Mouse (Mus musculus) kidney, embryonic 16.5 days (tissue): Measurements from ENCODE around the gene Junb. TPM values are rescaled to one million over a fixed set of nuclear protein-coding genes. Genes with fewer than 3 reads are reported as not detected.

Experiments
- ATAC-seq: fragments of 200-750 bp; cut with Nextera tagmentation; 2 replicates; pipeline ENCODE4 v1.8.0; 2017; ENCODE audit warnings: moderate TSS enrichment; ENCODE audit not compliant: low FRiP score, low TSS enrichment
- H3K27ac ChIP-seq: fragments of 300-500 bp; sonication (generic); 2 replicates; pipeline ENCODE4 v1.5.1; 2014; ENCODE audit warnings: low read length
- H3K27me3 ChIP-seq: fragments of 300-500 bp; sonication (generic); 2 replicates; pipeline ENCODE4 v1.6.1; 2014; ENCODE audit warnings: low read length, control low read depth, mixed read lengths; ENCODE audit not compliant: insufficient read depth
- H3K36me3 ChIP-seq: fragments of 300-500 bp; sonication (generic); 2 replicates; pipeline ENCODE4 v1.6.1; 2014; ENCODE audit warnings: low read length, control low read depth, mixed read lengths; ENCODE audit not compliant: insufficient read depth
- H3K4me1 ChIP-seq: fragments of 300-500 bp; sonication (generic); 2 replicates; pipeline ENCODE4 v1.6.1; 2014; ENCODE audit warnings: low read length, control low read depth, mixed read lengths; ENCODE audit not compliant: insufficient read depth
- H3K4me2 ChIP-seq: fragments of 300-500 bp; sonication (generic); replicated peaks from 2 replicates; pipeline ENCODE4 v1.6.1; 2014; ENCODE audit warnings: low read depth, low read length
- H3K4me3 ChIP-seq: fragments of 300-500 bp; sonication (generic); 2 replicates; pipeline ENCODE4 v1.5.1; 2014; ENCODE audit warnings: mild to moderate bottlenecking, low read length
- H3K9ac ChIP-seq: fragments of 300-500 bp; sonication (generic); replicated peaks from 2 replicates; pipeline ENCODE4 v1.6.1; 2014; ENCODE audit warnings: low read length
- H3K9me3 ChIP-seq: fragments of 300-500 bp; sonication (generic); 2 replicates; pipeline ENCODE4 v1.6.1; 2016; ENCODE audit warnings: low read length, control low read depth
- WGBS: fragments of 180-500 bp; shearing (Covaris S2); extraction: QIAGEN DNeasy Blood & Tissue Kit; methylation state at CpG from one replicate; pipeline ENCODE4 v1.1.7; 2014; 5-methylcytosine and 5-hydroxymethylcytosine counted together
- polyA plus RNA-seq: library from polyadenylated mRNA; unstranded; fragments of >200 nt; fragmentation: Nextera tagmentation; extraction: Ambion mirVana; gene quantifications from 2 replicates; pipeline ENCODE4 v1.2.1, GENCODE M21; 2015

The Junb gene
- polyA plus RNA-seq, 1 experiment from 2014 or later: 11.7 TPM

DNA sequence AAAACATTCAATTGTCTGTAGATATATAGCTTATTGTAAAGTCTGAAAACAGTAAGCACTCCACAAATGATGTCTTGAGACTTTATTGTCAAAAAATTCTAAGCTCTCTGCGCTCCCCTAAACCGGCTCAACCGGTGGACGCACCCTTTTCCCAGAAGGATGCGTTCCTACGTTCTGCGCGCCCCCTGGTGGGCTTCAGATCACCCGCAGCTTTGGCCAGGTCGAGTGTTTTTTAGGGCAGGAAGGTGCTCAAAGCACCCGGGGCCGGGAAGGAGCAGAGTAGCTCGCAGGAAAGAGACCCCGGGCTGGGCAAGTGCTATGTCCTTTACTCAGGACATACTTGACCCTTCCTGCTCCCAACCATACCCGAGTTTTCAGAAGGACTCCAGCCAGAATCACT is 11.3 kb upstream of the Junb start:
- H3K4me3 ChIP-seq: peak overlapping the region; percentile 65
- peak overlapping the region; percentile 96 for H3K4me2 ChIP-seq
- no peaks in the 10 kb centered on the region for H3K36me3 ChIP-seq
- peak overlapping the region; percentile 93 for H3K27ac ChIP-seq
- peak; percentile 64 for ATAC-seq
- H3K9ac ChIP-seq: peak overlapping the region; percentile 87
- WGBS: 0% methylated on average over 15 of the region's 15 CpGs
- H3K4me1 ChIP-seq: peaks cover 31% of the 10 kb centered on the region
- H3K9me3 ChIP-seq: no peaks in the 10 kb centered on the region
- no peaks in the 10 kb centered on the region for H3K27me3 ChIP-seq

DNA sequence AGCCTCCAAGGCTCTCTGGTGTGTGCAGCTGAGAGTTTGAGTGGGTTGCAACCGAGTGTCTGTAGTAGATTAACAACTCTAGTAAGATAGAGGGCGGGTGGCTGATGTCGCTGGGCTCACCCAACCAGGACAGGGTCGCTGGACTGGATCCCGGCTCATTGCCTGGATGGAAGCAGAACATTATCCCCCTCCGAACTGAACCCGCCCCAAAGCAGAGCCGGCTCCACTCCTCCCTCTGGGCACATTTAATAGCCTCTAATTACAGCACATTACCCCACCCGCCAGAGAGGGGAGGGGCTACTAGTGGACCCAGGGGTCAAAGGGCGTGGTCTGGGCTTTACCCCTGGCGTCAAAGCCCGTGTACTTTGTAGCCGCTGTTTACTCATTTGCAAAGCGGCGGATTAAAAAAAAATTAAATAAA is 10.8 kb upstream of the Junb start:
- Histone ChIP-seq H3K4me1 (peaks cover 36% of the 10 kb centered on the region), H3K27ac (peak overlapping the region; percentile 78), H3K36me3 (no peaks in the 10 kb centered on the region), H3K4me2 (peak overlapping the region; percentile 96), H3K4me3 (peak overlapping the region; percentile 65), H3K9ac (peak overlapping the region; percentile 50), H3K27me3 (no peaks in the 10 kb centered on the region), H3K9me3 (no peaks in the 10 kb centered on the region)
- ATAC-seq: peak; percentile 9
- 5% methylated on average over 15 of the region's 15 CpGs for WGBS

DNA sequence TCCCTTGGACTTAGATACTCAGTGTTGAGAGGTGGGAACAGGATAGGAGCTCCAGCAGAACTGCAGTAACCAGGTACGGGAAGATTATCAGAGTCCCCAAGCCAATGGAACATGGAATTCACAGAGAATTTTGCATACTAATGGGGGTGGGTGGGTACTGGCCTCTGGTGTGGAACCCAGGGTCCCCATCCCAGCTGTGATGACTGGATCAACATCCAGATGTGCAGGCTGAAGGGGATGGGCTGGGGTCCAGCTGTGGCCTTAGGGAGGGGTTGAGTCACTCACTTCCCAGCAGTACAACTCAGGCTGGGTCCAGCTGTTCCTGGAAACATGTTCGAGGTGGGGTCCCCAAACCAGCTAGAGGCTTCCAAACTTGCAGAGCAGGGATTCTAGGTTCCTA is 9.4 kb upstream of the Junb start:
- H3K27me3 ChIP-seq: no peaks in the 10 kb centered on the region
- WGBS: 63% methylated on average over 2 of the region's 2 CpGs
- ATAC-seq: no peak
- H3K9ac ChIP-seq: no peak overlapping the region
- peaks cover 43% of the 10 kb centered on the region for H3K4me1 ChIP-seq
- no peak overlapping the region for H3K4me3 ChIP-seq
- no peaks in the 10 kb centered on the region for H3K9me3 ChIP-seq
- H3K4me2 ChIP-seq: no peak overlapping the region
- H3K27ac ChIP-seq: no peak overlapping the region
- H3K36me3 ChIP-seq: no peaks in the 10 kb centered on the region

DNA sequence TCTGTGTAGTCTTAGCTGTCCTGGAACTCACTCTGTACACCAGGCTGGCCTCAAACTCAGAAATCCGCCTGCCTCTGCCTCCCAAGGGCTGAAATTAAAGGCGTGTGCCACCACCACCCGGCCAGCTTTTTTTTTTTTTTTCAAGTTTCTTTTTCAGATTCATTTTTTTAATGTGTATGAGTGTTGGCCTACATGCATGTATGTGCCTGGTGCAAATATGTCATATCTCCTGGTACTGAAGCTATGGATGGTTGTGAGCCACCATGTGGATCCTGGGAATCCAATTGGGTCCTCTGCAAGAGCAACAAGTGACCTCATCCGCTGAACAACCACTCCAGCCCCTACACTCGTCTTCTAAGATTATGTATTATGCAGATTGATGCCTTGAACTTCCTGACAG is 8.9 kb upstream of the Junb start:
- Histone ChIP-seq H3K9me3 (no peaks in the 10 kb centered on the region), H3K36me3 (no peaks in the 10 kb centered on the region), H3K9ac (no peak overlapping the region), H3K4me2 (no peak overlapping the region), H3K4me1 (peaks cover 48% of the 10 kb centered on the region), H3K27me3 (no peaks in the 10 kb centered on the region), H3K4me3 (no peak overlapping the region), H3K27ac (no peak overlapping the region)
- 81% methylated on average over 5 of the region's 5 CpGs for WGBS
- ATAC-seq: no peak

DNA sequence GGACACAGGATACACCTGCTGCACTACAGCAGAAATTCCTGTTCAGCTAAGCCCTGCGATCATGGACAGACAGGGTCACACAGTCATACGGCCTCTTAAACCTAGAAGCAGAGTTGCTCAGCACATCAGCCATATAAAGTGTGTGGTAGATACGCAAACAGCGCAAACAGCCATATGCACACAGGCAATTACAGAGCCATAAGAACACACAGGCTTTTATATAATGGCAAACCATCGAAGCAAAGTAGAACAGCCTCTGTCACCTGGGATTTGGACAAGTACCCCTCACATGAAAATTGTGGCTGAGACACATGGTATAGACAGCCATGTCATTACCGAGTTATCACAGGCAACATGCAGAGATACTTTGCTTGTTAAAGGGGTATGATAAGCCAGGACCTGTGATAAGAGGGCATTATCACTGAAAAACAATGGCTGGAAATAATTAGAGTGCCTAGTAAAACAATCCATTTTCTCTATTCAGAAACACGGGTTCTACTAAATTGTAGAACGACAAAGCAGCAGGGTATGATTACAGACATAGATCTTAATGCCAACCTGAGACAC is 7.9 kb upstream of the Junb start:
- H3K4me2 ChIP-seq: peak overlapping the region; percentile 100
- no peaks in the 10 kb centered on the region for H3K36me3 ChIP-seq
- H3K27me3 ChIP-seq: no peaks in the 10 kb centered on the region
- no peak for ATAC-seq
- peak overlapping the region; percentile 87; the same call in 1 of the 2 replicates for H3K27ac ChIP-seq
- peaks cover 57% of the 10 kb centered on the region for H3K4me1 ChIP-seq
- no peaks in the 10 kb centered on the region for H3K9me3 ChIP-seq
- peak overlapping the region; percentile 75 for H3K9ac ChIP-seq
- WGBS: 41% methylated on average over 8 of the region's 8 CpGs
- H3K4me3 ChIP-seq: peak overlapping the region; percentile 55

DNA sequence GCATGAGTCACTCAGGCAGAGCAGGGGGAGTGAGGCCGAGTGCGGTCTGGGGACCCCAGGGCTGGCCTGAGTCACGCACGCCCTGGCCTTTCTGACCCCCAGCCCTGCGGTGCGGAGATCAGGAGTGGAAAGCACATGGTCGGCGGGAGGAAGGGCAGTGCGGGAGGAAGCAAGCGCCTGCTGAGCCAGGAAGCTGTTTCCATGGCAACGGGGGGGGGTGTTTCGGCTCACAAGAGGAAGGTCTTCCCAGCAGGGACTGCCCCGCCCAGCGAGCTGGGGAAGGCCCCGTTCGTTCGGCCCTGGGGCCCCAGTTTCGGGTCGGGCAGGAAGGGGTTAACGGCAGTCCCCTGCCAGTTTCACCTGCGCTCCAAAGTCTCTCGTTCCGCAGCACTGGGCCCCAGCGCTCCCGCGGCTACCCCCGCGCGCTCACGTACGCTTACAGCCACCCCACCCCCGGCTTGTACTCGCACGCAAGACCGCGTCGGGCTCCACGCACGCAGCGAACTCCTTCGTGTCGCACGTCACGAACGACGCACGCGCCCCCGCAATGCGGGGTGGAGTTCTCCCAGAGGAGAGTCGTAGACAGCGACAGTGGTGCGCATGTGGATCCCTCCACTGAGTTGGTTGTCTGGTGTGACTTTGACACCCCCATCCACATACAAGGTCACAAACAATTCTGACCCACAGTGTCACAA is 7.3 kb upstream of the Junb start:
- Histone ChIP-seq H3K27ac (peak overlapping the region; percentile 87), H3K9me3 (no peaks in the 10 kb centered on the region), H3K4me3 (peak overlapping the region; percentile 55), H3K4me2 (peak overlapping the region; percentile 100), H3K36me3 (no peaks in the 10 kb centered on the region), H3K27me3 (no peaks in the 10 kb centered on the region), H3K4me1 (peaks cover 58% of the 10 kb centered on the region), H3K9ac (peak overlapping the region; percentile 75)
- WGBS: under 1% methylated on average over 52 of the region's 53 CpGs
- peak; percentile 22 for ATAC-seq

DNA sequence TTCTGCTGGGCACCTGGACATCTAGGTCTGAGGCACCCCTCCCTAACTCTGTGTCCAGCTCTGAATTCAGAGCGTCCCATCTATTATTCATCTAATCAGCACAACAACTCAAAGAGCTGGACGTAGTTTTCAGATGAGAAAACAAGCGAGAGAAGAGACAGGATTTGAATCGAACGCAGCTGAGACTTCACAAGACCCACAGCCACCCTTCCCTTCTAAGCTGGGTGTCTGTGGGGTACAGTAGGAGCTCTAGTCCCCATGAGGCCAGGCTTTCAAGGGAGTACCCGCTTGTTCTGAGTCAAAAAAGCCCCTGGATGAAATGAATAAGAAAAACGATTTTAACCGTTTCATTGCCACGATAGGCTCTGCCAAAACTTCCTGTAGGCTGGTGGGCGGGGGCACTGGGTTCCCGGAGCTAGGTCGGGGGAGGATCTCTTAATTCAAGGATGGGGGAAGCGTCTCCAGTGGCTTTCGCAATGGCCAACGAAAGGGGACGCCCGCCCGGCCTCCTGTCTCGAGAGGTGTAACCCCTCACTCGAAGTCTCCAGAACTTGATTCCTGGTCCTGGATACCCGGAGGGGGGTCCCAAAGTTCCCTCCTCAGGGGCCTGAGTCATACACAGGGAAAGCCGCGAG is 6.6 kb upstream of the Junb start:
- Histone ChIP-seq H3K36me3 (no peaks in the 10 kb centered on the region), H3K27ac (peak overlapping the region; percentile 87), H3K27me3 (no peaks in the 10 kb centered on the region), H3K4me1 (peaks cover 64% of the 10 kb centered on the region), H3K4me3 (peak overlapping the region; percentile 55), H3K9me3 (no peaks in the 10 kb centered on the region), H3K4me2 (peak overlapping the region; percentile 100), H3K9ac (peak overlapping the region; percentile 75)
- under 1% methylated on average over 23 of the region's 23 CpGs for WGBS
- ATAC-seq: no peak

DNA sequence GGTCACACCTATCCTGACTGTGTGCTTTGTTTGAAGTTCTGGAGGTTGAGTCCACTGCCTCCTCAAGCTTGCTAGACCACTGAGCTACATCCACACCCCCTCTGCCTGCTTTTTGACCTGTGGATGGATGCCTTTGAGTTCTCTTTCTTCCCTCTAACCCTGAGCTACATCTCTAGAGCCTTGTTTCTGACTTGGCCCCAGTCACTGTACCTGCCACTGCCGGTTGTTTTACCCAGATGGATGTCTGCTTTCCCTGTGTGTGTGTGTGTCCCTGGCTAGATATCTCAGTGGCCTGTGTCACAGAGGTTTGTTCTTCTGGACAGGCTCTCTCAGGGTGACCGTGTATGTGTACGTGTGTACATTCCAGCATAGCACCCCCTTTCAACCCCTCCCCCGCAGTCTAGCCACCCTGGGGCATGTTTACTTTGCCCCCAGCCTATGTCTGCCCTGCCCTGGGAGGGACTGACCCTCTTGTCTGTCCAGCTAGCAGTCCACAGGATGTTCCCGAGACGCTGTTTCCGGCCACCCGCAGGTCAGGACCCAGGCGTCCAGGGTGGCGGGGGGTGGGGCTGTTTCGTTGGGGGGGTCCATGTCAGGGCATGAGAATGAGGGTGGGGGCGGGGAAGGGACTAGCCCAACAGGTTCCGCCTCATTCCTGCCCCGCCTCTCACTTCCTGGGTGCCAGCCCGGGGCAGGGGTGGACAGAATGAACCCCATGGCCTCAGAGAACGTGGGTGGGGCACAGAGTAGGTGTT is 6.0 kb upstream of the Junb start:
- H3K36me3 ChIP-seq: no peaks in the 10 kb centered on the region
- no peak for ATAC-seq
- peak overlapping the region; percentile 55; the same call in 1 of the 2 replicates for H3K4me3 ChIP-seq
- H3K9ac ChIP-seq: peak overlapping the region; percentile 75; the same call in 1 of the 2 replicates
- H3K4me1 ChIP-seq: peaks cover 67% of the 10 kb centered on the region
- peak overlapping the region; percentile 87 for H3K27ac ChIP-seq
- no peaks in the 10 kb centered on the region for H3K27me3 ChIP-seq
- H3K9me3 ChIP-seq: no peaks in the 10 kb centered on the region
- peak overlapping the region; percentile 100 for H3K4me2 ChIP-seq
- WGBS: 3% methylated on average over 16 of the region's 16 CpGs

DNA sequence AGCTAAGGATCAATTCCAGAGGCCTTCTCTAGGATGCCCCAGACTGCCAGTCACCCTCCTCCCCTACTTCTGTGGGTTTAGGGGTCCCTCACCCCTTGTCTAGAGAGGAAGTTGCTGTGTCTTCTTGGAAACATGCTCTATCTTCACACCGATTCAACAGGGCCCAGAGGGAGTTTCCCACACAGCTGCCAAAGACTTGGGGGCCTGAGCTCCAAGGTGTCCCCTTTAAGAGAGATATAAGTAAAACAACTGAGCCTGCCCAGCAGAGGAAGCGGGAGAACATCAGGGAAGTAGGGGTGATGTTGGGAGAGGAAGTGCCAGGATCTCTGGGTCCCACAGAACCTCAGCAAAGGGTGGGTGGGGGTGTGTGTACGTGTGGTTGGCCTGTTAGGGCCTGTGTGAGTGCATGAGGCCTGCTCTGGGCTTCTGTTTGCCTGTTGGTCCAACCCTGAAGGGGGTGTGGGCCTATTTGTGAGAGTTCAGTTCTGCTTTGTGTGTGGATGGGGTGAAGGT is 4.0 kb upstream of the Junb start:
- H3K4me1 ChIP-seq: peaks cover 76% of the 10 kb centered on the region
- no peaks in the 10 kb centered on the region for H3K36me3 ChIP-seq
- H3K4me2 ChIP-seq: no peak overlapping the region
- ATAC-seq: no peak
- H3K9ac ChIP-seq: no peak overlapping the region
- no peak overlapping the region for H3K4me3 ChIP-seq
- peak overlapping the region; percentile 87 for H3K27ac ChIP-seq
- H3K9me3 ChIP-seq: no peaks in the 10 kb centered on the region
- H3K27me3 ChIP-seq: no peaks in the 10 kb centered on the region
- 62% methylated on average over 3 of the region's 3 CpGs for WGBS
